Mouse (Mus musculus): ENCODE data around the gene Yipf1. TPM values are rescaled to one million over a fixed set of nuclear protein-coding genes. Genes with fewer than 3 reads are reported as not detected.
"Not testable (repeated sequence)": the region's sequence is repeated elsewhere in the genome, so short reads cannot be mapped to it uniquely, and the experiment has no call there.

Yipf1 gene
- polyA plus RNA-seq, 1 experiment from 2014 or later, result 61.4 TPM

GRCm38 (mm10) chr4:107336356-107336755 lies 22.2 kb downstream of the Yipf1 start:
- Histone ChIP-seq H3K27ac (replicated peaks) (no peak overlapping the region), H3K4me2 (no peak overlapping the region), H3K4me1 (replicated peaks) (no peaks in the 10 kb centered on the region), H3K4me3 (no peak overlapping the region), H3K9ac (no peak overlapping the region), H3K9me3 (no peaks in the 10 kb centered on the region), H3K27me3 (no peaks in the 10 kb centered on the region), H3K36me3 (peaks cover 5% of the 10 kb centered on the region; the same call in 1 of the 2 replicates)
- no peak for ATAC-seq (ENCODE audit: low FRiP score, low read depth)
- 88% methylated on average over 8 of the region's 8 CpGs for WGBS

DNA sequence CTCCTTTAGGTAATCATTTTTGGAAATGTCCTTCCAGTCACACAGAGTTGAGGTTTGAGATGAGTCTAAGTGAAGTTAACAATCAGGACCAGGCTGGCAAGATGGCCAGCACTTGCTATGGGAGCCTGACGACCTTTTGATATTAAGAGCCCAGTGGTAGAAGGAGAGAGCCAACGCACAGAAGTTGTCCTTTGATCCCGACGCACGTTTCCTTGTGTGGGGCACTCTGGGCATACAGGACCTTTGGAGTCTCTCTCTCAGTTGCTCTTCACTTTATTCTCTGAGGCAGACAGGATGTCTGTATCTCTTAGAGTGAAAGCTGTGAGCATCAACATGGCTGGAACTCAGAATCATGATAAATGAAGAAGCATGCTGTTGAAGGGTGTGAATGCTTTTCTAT lies 23.3 kb downstream of the Yipf1 start:
- Histone ChIP-seq H3K36me3 (peaks cover 7% of the 10 kb centered on the region; the same call in 1 of the 2 replicates), H3K4me1 (replicated peaks) (no peaks in the 10 kb centered on the region)
- WGBS, result 93% methylated on average over 5 of the region's 5 CpGs

DNA sequence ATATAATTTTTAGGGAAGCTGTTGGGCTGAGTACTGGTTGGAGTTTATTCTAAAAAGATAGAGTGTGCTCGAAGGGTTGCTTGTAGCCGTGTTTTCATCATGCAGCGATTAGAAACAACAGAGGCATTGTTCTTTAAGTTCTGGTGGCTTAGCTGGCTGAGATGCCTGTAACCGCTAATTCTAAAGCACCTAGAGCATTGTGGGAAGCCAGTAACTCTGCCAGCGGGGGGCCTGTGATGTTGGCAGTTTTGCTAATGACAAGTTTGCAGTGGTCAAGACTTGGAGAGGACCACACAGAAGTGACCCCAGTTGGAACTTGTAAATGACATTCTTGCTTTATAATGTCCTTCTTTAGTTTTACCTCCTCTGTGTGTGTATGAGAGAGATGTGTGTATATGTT lies 27.2 kb downstream of the Yipf1 start:
- H3K27me3 ChIP-seq, result no peaks in the 10 kb centered on the region
- 44% methylated on average over 5 of the region's 5 CpGs for WGBS
- peaks cover 8% of the 10 kb centered on the region; the same call in 1 of the 2 replicates for H3K36me3 ChIP-seq
- H3K9ac ChIP-seq, result no peak overlapping the region
- no peak overlapping the region for H3K4me2 ChIP-seq
- H3K4me3 ChIP-seq, result no peak overlapping the region
- peak overlapping the region; percentile 42 for H3K27ac ChIP-seq (replicated peaks)
- H3K9me3 ChIP-seq, result no peaks in the 10 kb centered on the region
- no peaks in the 10 kb centered on the region for H3K4me1 ChIP-seq (replicated peaks)
- ATAC-seq (ENCODE audit: low FRiP score, low read depth), result no peak

More for the DNA sequence above, 23.3 kb downstream of the Yipf1 start:
- Histone ChIP-seq H3K27ac (replicated peaks) (no peak overlapping the region), H3K4me3 (no peak overlapping the region), H3K9me3 (no peaks in the 10 kb centered on the region), H3K9ac (no peak overlapping the region), H3K27me3 (no peaks in the 10 kb centered on the region), H3K4me2 (no peak overlapping the region)
- ATAC-seq (ENCODE audit: low FRiP score, low read depth), result no peak

- peaks cover 14% of the 10 kb centered on the region for H3K4me1 ChIP-seq (replicated peaks)
- 0 out of 2 replicates have a peak, but pooled peaks cover 2% of the 10 kb centered on the region for H3K36me3 ChIP-seq
- H3K4me2 ChIP-seq, result no peak overlapping the region
- H3K9ac ChIP-seq, result no peak overlapping the region
- H3K4me3 ChIP-seq, result no peak overlapping the region
- no peaks in the 10 kb centered on the region for H3K9me3 ChIP-seq
- no peaks in the 10 kb centered on the region for H3K27me3 ChIP-seq
- H3K27ac ChIP-seq (replicated peaks), result no peak overlapping the region
- ATAC-seq (ENCODE audit: low FRiP score, low read depth), result no peak
- WGBS, result 73% methylated on average over 7 of the region's 7 CpGs
Measured at GRCm38 (mm10) chr4:107344612-107345011, 30.4 kb downstream of the Yipf1 start.

DNA sequence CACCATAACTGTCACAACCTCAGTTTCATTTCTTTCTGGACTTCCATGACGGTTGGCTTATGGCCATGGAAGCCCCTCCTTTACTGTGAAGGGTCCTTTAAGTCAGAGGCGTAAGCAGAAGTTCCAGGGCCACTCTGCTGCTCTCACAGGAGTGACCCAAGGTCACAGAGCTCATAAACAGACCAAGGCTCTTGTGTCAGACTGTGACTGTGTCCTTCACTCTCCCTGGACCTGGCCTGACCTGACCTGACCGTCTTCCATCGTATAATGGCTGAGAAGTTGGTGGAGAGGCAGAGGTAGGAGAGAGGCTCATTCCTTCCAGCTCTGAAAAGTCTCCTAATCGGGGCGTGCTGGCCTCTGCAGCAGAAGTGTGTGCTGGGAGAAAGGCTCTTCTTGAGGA lies 33.1 kb downstream of the Yipf1 start:
- H3K4me3 ChIP-seq, result no peak overlapping the region
- no peaks in the 10 kb centered on the region for H3K9me3 ChIP-seq
- H3K27me3 ChIP-seq, result no peaks in the 10 kb centered on the region
- H3K27ac ChIP-seq (replicated peaks), result no peak overlapping the region
- WGBS, result 88% methylated on average over 6 of the region's 6 CpGs
- no peak for ATAC-seq (ENCODE audit: low FRiP score, low read depth)
- H3K36me3 ChIP-seq, result 0 out of 2 replicates have a peak, but pooled peaks cover 14% of the 10 kb centered on the region
- no peak overlapping the region for H3K4me2 ChIP-seq
- no peak overlapping the region for H3K9ac ChIP-seq
- peaks cover 14% of the 10 kb centered on the region for H3K4me1 ChIP-seq (replicated peaks)

DNA sequence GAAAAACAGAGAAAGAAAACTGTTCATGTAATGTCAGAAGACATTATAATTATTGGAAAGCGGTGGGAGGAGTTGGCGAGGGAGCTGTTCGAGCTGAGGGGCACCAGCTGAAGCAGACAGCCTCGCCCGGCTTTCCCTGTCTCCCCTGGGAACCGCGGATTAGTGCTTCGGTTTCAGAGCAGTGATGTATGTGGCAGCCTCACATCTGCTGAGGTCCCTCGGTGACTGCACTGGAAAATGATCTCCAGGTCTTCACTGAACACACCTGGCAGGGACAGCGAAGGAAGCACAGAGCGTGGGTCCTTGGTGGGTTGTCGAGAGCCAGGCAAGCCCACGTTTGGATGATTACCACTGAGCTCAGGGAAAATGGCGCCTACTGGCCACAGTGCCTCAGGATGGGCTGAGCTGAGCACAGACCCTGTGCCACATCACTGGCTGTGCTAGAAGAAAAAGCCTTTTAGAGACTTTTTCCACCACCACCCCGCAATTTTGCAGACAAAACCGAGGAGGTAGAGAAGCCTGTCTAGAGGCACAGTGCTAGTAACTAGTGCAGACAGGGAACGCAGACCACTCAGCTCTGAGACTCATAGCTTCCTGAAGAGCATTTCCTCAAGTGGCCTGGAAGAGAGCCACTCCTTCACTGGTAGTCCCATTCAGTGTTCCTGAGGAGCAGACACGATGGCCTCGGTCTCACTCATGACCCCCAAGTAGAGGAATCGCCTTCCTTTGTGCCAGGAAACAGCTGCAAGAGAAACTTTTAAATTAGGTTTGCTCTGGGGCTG lies 34.6 kb downstream of the Yipf1 start:
- H3K9ac ChIP-seq, result no peak overlapping the region
- peaks cover 14% of the 10 kb centered on the region for H3K4me1 ChIP-seq (replicated peaks)
- H3K27ac ChIP-seq (replicated peaks), result peak overlapping the region; percentile 45; the same call in 1 of the 2 replicates
- WGBS, result 53% methylated on average over 20 of the region's 20 CpGs
- H3K4me3 ChIP-seq, result no peak overlapping the region
- H3K36me3 ChIP-seq, result 0 out of 2 replicates have a peak, but pooled peaks cover 12% of the 10 kb centered on the region
- ATAC-seq (ENCODE audit: low FRiP score, low read depth), result peak; percentile 63; the same call in 1 of the 2 replicates
- H3K4me2 ChIP-seq, result 0 out of 2 replicates have a peak overlapping the region, but pooled peaks have one; percentile 5
- no peaks in the 10 kb centered on the region for H3K9me3 ChIP-seq
- H3K27me3 ChIP-seq, result no peaks in the 10 kb centered on the region

GRCm38 (mm10) chr4:107349311-107350008 lies 35.3 kb downstream of the Yipf1 start:
- 79% methylated on average over 8 of the region's 8 CpGs for WGBS
- no peaks in the 10 kb centered on the region for H3K9me3 ChIP-seq
- peaks cover 14% of the 10 kb centered on the region for H3K4me1 ChIP-seq (replicated peaks)
- no peaks in the 10 kb centered on the region for H3K27me3 ChIP-seq
- ATAC-seq (ENCODE audit: low FRiP score, low read depth), result peak; percentile 49; the same call in 1 of the 2 replicates
- 0 out of 2 replicates have a peak, but pooled peaks cover 12% of the 10 kb centered on the region for H3K36me3 ChIP-seq
- H3K4me2 ChIP-seq, result no peak overlapping the region
- H3K9ac ChIP-seq, result no peak overlapping the region
- no peak overlapping the region for H3K4me3 ChIP-seq
- no peak overlapping the region for H3K27ac ChIP-seq (replicated peaks)

GRCm38 (mm10) chr4:107351368-107351767 lies 37.2 kb downstream of the Yipf1 start:
- 0 out of 2 replicates have a peak, but pooled peaks cover 12% of the 10 kb centered on the region for H3K36me3 ChIP-seq
- ATAC-seq (ENCODE audit: low FRiP score, low read depth), result no peak
- no peak overlapping the region for H3K4me2 ChIP-seq
- H3K4me1 ChIP-seq (replicated peaks), result peaks cover 14% of the 10 kb centered on the region
- H3K27ac ChIP-seq (replicated peaks), result no peak overlapping the region
- H3K27me3 ChIP-seq, result no peaks in the 10 kb centered on the region
- no peak overlapping the region for H3K4me3 ChIP-seq
- H3K9ac ChIP-seq, result no peak overlapping the region
- no peaks in the 10 kb centered on the region for H3K9me3 ChIP-seq

GRCm38 (mm10) chr4:107353612-107354011 lies 39.4 kb downstream of the Yipf1 start:
- Histone ChIP-seq H3K4me2 (no peak overlapping the region), H3K9ac (no peak overlapping the region), H3K36me3 (0 out of 2 replicates have a peak, but pooled peaks cover 15% of the 10 kb centered on the region), H3K4me3 (no peak overlapping the region), H3K27ac (replicated peaks) (0 out of 2 replicates have a peak overlapping the region, but pooled peaks have one; percentile 22), H3K9me3 (no peaks in the 10 kb centered on the region), H3K27me3 (no peaks in the 10 kb centered on the region), H3K4me1 (replicated peaks) (peaks cover 8% of the 10 kb centered on the region)
- ATAC-seq (ENCODE audit: low FRiP score, low read depth), result no peak
- 94% methylated on average over 3 of the region's 3 CpGs for WGBS

- H3K9me3 ChIP-seq, result no peaks in the 10 kb centered on the region
- H3K27me3 ChIP-seq, result no peaks in the 10 kb centered on the region
- no peak for ATAC-seq (ENCODE audit: low FRiP score, low read depth)
- 69% methylated on average over 5 of the region's 5 CpGs for WGBS
- H3K27ac ChIP-seq (replicated peaks), result peak overlapping the region; percentile 22; the same call in 1 of the 2 replicates
- H3K4me1 ChIP-seq (replicated peaks), result peaks cover 3% of the 10 kb centered on the region; the same call in 1 of the 2 replicates
- H3K4me3 ChIP-seq, result no peak overlapping the region
- no peak overlapping the region for H3K9ac ChIP-seq
- H3K36me3 ChIP-seq, result 0 out of 2 replicates have a peak, but pooled peaks cover 16% of the 10 kb centered on the region
- H3K4me2 ChIP-seq, result no peak overlapping the region
Measured at GRCm38 (mm10) chr4:107354126-107354525, 40.0 kb downstream of the Yipf1 start.

DNA sequence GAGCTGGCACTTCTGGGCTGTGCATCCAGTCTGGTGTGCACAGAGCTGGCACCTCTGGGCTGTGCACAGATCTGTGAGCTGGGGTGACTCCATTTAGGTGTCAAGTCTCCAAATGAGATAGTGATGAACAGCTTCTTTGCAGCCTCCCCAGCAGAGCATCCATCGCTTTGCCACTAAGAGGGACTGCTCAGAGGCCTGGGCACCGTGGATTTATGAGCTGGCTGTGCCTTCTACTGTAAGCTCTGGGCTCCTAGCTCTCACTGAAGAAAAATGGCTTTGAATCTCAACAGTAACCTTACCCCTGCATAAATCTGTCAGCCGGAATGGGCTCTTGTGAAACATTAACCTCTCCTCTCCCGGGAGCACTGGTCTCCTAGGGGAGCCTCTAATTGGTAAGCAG lies 40.4 kb downstream of the Yipf1 start:
- Histone ChIP-seq H3K9ac (no peak overlapping the region), H3K9me3 (no peaks in the 10 kb centered on the region), H3K4me2 (no peak overlapping the region), H3K27ac (replicated peaks) (peak overlapping the region; percentile 22; the same call in 1 of the 2 replicates), H3K4me1 (replicated peaks) (no peaks in the 10 kb centered on the region), H3K27me3 (no peaks in the 10 kb centered on the region), H3K4me3 (no peak overlapping the region), H3K36me3 (0 out of 2 replicates have a peak, but pooled peaks cover 16% of the 10 kb centered on the region)
- peak; percentile 66; the same call in 1 of the 2 replicates for ATAC-seq (ENCODE audit: low FRiP score, low read depth)
- 31% methylated on average over 4 of the region's 4 CpGs for WGBS

DNA sequence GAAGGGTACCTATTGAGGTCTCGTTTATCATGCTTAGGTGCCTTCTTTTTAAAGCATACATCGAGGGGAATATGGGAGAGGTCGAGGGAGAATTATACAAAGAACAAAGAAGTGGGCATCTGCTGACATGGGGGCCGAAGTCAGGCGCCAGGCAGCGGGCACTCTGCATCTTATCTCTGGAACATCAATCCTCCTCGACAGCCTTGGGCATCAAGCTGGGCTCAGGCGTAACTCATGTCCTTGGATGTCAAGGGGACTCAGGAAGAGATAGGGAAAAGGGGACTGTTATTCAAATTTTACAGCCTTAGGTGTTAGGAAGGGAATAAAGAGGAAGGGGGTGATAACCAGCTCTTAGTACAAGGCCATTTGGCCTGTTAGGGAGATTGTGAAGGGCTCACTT lies 43.0 kb downstream of the Yipf1 start:
- not testable (repeated sequence) for H3K27me3 ChIP-seq; H3K36me3 ChIP-seq; H3K27ac ChIP-seq (replicated peaks); H3K4me1 ChIP-seq (replicated peaks); H3K9ac ChIP-seq; ATAC-seq (ENCODE audit: low FRiP score, low read depth); H3K4me3 ChIP-seq; H3K9me3 ChIP-seq; H3K4me2 ChIP-seq
- WGBS, result 60% methylated on average over 8 of the region's 8 CpGs
